Mouse (Mus musculus) cerebellum, adult 11-12 months (tissue): ENCODE measurements around the gene Pdzrn4.

ENCODE experiments used
- DNase-seq: peaks from one replicate; pipeline ENCODE4 v3.0.0; 2022

The Pdzrn4 gene

GRCm38 (mm10) chr15:92502797-92503196 lies 106.1 kb downstream of the Pdzrn4 start:
- DNase-seq, result no peak

- no peak for DNase-seq
Measured at GRCm38 (mm10) chr15:92509372-92509771, 112.7 kb downstream of the Pdzrn4 start.

- DNase-seq, result no peak
Measured at GRCm38 (mm10) chr15:92515651-92516050, 119.0 kb downstream of the Pdzrn4 start.

DNA sequence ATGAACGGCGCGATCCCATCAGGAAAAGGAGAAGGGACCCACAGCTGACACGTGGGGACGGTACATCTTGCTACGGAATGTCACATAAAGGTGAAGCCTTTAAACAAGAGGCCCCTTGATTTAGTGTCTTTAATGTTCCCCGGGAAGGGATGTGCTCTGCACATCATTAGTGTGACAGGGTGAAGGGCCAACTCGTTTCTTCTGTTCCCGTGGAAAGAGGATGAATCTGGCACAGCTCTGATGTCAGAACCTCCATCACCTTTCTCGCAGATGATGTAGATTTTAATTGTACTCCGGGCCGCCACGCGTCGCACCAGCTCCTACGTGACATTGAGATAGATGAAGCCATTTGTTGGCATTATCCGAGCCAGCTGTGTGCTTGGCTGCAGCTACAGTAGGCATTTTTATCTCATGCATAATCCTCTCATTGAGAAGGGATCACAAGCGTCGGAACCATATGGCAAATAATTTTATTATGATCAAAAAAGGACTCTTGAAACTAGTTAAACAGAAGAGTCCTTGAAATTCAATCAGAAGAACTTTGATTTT lies 124.1 kb downstream of the Pdzrn4 start:
- DNase-seq, result no peak

DNA sequence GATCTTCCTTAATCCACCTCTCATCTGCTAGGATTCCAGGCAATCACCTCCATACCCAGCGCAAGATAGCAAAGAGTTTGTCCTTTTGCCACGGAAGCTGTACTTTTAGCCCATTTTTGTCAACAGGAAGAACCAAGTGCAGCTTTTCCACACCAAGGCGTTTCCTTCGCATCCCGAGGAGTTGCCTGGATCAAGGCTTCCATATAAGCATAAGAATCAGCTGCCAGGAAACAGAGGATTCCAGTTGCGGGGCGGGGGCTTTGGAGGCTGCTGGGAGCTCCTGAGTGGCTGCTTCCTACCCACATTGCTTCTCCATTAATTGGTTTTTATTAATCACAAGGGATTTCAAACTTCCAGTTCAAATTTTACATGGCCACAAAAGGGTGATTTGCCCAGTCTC lies 125.0 kb downstream of the Pdzrn4 start:
- DNase-seq, result no peak

DNA sequence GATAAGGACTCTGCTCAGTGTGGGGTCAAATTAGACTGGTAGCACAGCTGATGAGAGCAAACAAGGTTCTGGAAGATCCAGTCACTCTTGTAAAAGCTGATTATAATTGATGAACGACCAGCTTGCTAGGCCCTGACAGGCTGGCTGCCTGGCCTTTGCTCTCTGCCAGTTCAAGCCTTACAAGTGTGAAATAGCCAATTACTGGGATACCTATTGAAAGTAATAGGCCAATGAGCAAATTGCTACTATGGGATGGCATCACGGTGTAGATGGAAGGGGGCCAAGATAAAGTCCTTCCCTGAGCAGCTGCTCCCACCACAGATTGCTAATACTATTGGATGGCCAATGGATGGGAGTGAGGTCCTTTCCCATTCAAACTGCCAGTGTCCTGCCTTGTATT lies 128.2 kb downstream of the Pdzrn4 start:
- no peak for DNase-seq

GRCm38 (mm10) chr15:92525416-92525815 lies 128.7 kb downstream of the Pdzrn4 start:
- no peak for DNase-seq

- DNase-seq, result no peak
Measured at GRCm38 (mm10) chr15:92526731-92527130, 130.1 kb downstream of the Pdzrn4 start.

GRCm38 (mm10) chr15:92543252-92543651 lies 146.6 kb downstream of the Pdzrn4 start:
- no peak for DNase-seq

GRCm38 (mm10) chr15:92547294-92547911 lies 150.7 kb downstream of the Pdzrn4 start:
- no peak for DNase-seq

- no peak for DNase-seq
Measured at GRCm38 (mm10) chr15:92555012-92555574, 158.4 kb downstream of the Pdzrn4 start.

DNA sequence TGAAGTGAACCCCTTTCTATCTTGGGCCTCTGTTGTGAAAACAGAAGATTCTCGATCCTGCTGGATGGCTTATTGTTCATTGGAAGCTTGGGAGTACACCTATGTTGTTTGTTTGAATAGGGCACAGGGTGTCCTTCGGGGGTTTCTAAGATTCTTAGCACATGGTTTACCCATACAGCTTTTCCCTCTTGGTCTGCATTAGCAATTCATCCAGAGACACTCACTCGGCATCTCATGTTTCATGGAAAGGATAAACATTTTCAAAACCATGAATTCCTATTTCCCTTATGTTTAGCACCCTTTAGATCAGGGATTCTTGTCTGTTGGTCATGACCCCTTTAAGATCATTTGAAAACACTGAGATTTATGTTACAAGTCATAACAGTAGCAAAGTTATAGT lies 159.0 kb downstream of the Pdzrn4 start:
- no peak for DNase-seq

- DNase-seq, result no peak
Measured at GRCm38 (mm10) chr15:92558592-92558991, 161.9 kb downstream of the Pdzrn4 start.

- DNase-seq, result no peak
Measured at GRCm38 (mm10) chr15:92562149-92562548, 165.5 kb downstream of the Pdzrn4 start.

DNA sequence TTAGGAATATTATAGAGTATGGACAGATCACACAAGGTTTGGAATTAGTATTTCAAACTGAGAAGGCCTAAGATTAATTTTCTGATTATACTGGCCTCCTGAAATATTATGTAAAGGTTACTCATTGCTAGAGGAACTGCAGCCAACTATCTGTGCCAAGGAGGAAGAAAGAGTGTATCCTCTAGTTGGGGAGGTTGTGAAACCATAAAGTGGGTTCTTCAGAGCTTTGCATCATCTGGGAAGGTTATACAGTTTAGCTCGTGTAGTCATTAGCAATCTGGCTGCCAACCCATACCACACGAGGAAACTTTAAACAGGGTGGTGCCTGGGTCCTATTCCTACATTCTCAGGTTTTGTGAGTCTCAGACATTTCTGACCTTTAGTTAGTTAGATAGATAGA lies 166.9 kb downstream of the Pdzrn4 start:
- no peak for DNase-seq

- no peak for DNase-seq
Measured at GRCm38 (mm10) chr15:92570526-92571243, 174.0 kb downstream of the Pdzrn4 start.

- no peak for DNase-seq
Measured at GRCm38 (mm10) chr15:92571244-92571539, 174.5 kb downstream of the Pdzrn4 start.

DNA sequence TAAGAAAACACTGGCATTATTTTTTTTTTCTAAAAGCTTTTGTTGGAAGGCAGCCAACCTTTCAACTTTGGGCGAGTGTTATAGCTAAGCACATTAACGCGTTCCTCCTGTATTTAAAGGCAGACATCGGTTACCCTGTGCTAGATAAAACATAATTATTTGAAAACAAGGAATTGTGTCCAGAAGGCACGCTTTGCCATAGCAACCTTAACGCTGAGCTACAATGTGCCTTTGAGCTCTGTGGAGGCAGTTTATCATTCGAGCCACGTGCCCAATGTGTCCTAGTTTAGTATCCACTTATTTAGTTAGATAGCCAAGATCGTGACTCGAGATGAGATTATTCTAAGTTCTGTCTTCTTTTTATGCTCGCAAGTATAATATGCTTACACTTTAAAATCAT lies 180.8 kb downstream of the Pdzrn4 start:
- no peak for DNase-seq

DNA sequence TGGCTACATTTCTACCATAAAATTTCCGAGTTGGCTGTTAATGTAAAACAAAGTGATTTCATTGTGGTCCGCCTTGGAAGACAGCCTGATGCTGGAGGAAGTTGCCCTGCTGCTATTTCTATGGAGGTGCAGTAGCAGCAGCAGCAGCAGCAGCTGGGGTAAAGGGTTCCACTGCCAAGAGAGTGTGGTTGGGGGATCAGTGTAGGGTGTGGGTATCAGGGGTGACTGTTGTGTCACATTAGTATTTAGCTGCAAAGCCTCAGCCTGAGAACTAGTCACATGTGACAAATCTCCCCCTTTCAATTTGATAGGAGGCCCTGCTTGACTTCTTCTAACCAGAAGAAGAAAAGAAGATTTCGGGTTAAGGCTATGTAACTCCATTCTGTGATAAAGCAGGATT lies 183.5 kb downstream of the Pdzrn4 start:
- DNase-seq, result no peak

DNA sequence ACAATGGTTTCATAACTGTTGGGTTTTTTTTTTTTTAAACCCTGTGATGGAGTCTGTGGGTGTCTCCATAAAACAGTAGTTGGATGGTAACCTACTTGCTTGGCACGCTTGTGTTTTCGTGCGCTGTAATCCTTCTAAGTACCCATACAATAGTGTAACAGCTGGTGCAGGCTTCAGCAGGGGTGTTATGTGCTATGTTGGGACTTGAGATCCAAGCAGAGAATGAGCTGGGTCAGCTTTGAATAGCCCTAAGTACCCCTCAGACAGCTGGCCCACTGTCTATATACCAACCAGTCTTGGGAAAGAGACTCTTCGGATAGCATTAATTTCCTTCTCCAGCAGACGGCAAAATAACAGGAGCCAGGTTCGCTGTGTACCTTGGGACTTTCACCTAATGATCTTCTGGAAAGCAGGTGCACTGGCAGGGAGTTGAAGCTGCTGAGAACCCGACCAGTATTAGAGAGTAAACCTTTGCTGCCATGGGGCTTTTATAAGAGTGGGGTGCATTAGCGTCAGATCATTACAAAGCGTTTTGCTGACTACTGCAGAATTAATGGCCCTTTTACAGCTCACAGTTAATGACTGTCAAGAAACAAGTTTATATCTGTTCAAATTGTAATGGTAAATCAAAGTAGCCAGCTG lies 184.2 kb downstream of the Pdzrn4 start:
- DNase-seq, result no peak

GRCm38 (mm10) chr15:92584357-92585138 lies 187.9 kb downstream of the Pdzrn4 start:
- no peak for DNase-seq

DNA sequence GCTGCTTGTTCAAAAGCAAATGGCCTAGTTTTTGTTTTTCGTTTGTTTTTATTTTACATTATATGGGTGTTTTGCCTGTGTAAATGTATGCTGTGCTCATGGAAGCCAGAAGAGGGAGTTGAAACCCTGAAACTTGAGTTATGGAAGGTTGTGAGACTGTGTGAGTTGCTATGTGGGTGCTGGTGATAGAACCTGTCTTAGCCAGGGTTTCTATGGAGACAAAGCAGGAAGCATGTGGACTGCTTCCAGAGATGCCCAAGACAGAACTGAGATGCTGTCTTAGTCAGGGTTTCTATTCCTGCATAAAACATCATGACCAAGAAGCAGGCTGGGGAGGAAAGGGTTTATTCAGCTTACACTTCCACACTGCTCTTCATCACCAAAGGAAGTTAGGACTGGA lies 190.8 kb downstream of the Pdzrn4 start:
- DNase-seq, result no peak

DNA sequence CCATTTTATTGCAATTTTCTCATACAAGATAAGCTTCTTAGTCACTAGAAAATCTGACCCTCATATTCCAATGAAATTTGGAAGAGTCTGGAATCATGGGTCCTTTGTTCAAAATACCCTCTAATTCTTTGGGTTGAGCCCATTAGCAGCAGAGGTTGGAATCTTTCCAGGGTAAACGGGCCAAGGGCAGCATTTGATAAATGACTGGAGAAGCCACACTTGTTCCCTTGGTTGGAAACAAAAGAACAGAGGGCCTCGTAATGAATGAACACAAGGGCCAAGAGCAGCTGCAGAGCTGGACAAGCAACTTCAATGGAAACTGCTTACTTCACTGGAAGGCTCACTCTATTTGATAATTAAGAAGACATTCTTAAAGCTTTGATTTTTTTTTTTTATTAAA lies 198.0 kb downstream of the Pdzrn4 start:
- no peak for DNase-seq
